Mouse (Mus musculus) erythroblast, embryonic 14.5 days (primary cell): ENCODE results near the gene Kxd1.

Experiments used
- GATA1 ChIP-seq: IDR thresholded peaks from 2 replicates; pipeline ENCODE4 v1.6.1; 2012; ENCODE audit warnings: low read length, inconsistent platforms, mixed read lengths
- TAL1 ChIP-seq: IDR thresholded peaks from 3 replicates; pipeline ENCODE4 v1.6.1; 2012; ENCODE audit warnings: low read length, inconsistent platforms, mixed read lengths

DNA sequence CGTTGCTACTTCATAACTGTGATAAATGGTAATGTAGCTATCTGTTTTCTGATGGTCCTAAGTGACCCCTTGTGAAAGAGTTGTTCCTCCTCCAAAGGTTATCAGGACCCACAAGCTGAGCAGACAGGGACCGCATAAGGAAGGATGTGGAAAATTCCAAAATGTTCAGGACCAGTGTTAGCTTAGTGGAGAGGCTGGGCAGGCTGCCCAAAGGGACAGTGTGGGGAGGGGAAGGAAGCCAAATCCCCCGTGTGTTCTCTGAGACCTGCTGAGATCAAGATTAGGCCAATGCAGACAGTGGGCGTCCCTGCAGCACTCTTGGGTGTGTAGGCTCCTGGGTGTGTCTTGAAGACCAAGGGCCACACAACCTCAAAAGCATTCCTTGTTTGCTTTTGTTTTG is 47.2 kb upstream of the Kxd1 start:
- TF ChIP-seq TAL1 (no peak), GATA1 (no peak)
